Mouse (Mus musculus) cerebellum, adult 2 months (tissue): ENCODE data around the gene Eif4g1. TPM values are rescaled to one million over a fixed set of nuclear protein-coding genes. Genes with fewer than 3 reads are reported as not detected.
A peak's percentile ranks its signal among the peaks of the same experiment; 100 is the strongest.

ENCODE experiments used
- DNase-seq, 2 experiments: peaks; one replicate each; pipeline ENCODE4 v3.0.0; 2021
- H3K27ac ChIP-seq: fragments of 200-500 bp; 2 replicates; pipeline ENCODE4 v1.5.1; 2012; ENCODE audit warnings: low read length, control low read depth, inconsistent platforms; ENCODE audit not compliant: insufficient read depth
- H3K27me3 ChIP-seq: fragments of 200-500 bp; 2 replicates; pipeline ENCODE4 v1.6.1; 2012; ENCODE audit warnings: inconsistent platforms, mild to moderate bottlenecking, low read length, moderate library complexity; ENCODE audit not compliant: control insufficient read depth, insufficient read depth
- H3K4me1 ChIP-seq: fragments of 200-500 bp; 2 replicates; pipeline ENCODE4 v1.6.1; 2011; ENCODE audit warnings: low read length; ENCODE audit not compliant: control insufficient read depth, insufficient read depth
- H3K4me3 ChIP-seq: fragments of 200-500 bp; replicated peaks from 2 replicates; pipeline ENCODE3; 2011; ENCODE audit warnings: mild to moderate bottlenecking, low read depth, low read length, control low read depth; ENCODE audit not compliant: insufficient read depth
- CTCF ChIP-seq: fragments of 200-500 bp; IDR thresholded peaks from 2 replicates; pipeline ENCODE4 v1.5.1; 2011; ENCODE audit warnings: low read depth, mild to moderate bottlenecking, control low read depth, low read length, moderate library complexity, borderline replicate concordance; ENCODE audit not compliant: insufficient read depth
- POLR2A ChIP-seq: fragments of 200-500 bp; IDR thresholded peaks from 2 replicates; pipeline ENCODE4 v1.6.1; 2011; ENCODE audit warnings: low read length, control low read depth, borderline replicate concordance; ENCODE audit not compliant: insufficient read depth
- WGBS: fragments of 180-500 bp; shearing (Covaris S2); methylation state at CpG from one replicate; pipeline ENCODE4 v1.1.7; 2018; 5-methylcytosine and 5-hydroxymethylcytosine counted together
- polyA plus RNA-seq: library from polyadenylated mRNA; depleted of rRNA; stranded (reverse); fragments of >200 nt; gene quantifications from 2 replicates; pipeline ENCODE4 v1.2.3, GENCODE M21; 2012

Eif4g1 gene
- polyA plus RNA-seq, 1 experiment = 184 TPM

- 65% methylated on average over 1 of the region's 1 CpGs for WGBS
- no peaks in the 10 kb centered on the region for H3K4me1 ChIP-seq
- TF ChIP-seq POLR2A = no peak
- TF ChIP-seq CTCF = no peak
- no peak overlapping the region for H3K27ac ChIP-seq
- no peaks in the 10 kb centered on the region for H3K27me3 ChIP-seq
- no peak overlapping the region for H3K4me3 ChIP-seq
- DNase-seq = no peak
These were observed 58.3 kb downstream of the Eif4g1 start for GRCm38 (mm10) chr16:20726384-20726783.

- Histone ChIP-seq H3K4me3 (no peak overlapping the region), H3K27ac (no peak overlapping the region), H3K27me3 (no peaks in the 10 kb centered on the region), H3K4me1 (peaks cover 13% of the 10 kb centered on the region)
- no peak for DNase-seq
- no peak for TF ChIP-seq CTCF
- no peak for TF ChIP-seq POLR2A
- WGBS = 48% methylated on average over 5 of the region's 5 CpGs
These were observed 62.2 kb downstream of the Eif4g1 start for GRCm38 (mm10) chr16:20730293-20730711.

- Histone ChIP-seq H3K27ac (peak overlapping the region; percentile 22; the same call in 1 of the 2 replicates), H3K4me1 (peaks cover 23% of the 10 kb centered on the region), H3K4me3 (no peak overlapping the region), H3K27me3 (no peaks in the 10 kb centered on the region)
- WGBS = 56% methylated on average over 5 of the region's 5 CpGs
- DNase-seq = peak in 1 of 2 experiments; percentile 33
- TF ChIP-seq POLR2A (no peak), CTCF (no peak)
These were observed 63.6 kb downstream of the Eif4g1 start for GRCm38 (mm10) chr16:20731688-20732087.

- 3% methylated on average over 30 of the region's 30 CpGs for WGBS
These were observed 64.3 kb downstream of the Eif4g1 start for GRCm38 (mm10) chr16:20732251-20732924.

GRCm38 (mm10) chr16:20732925-20733730 is 65.0 kb downstream of the Eif4g1 start, which contains the start of gene Chrd:
TSS of gene Chrd (plus strand) at chr16:20733127.
- under 1% methylated on average over 60 of the region's 70 CpGs for WGBS
- Histone ChIP-seq H3K4me1 (peaks cover 26% of the 10 kb centered on the region), H3K27ac (peak within 1 kb of the TSS; percentile 83), H3K27me3 (no peaks in the 10 kb centered on the region), H3K4me3 (peak within 1 kb of the TSS; percentile 80)
- peak; percentile 78 to 82 for DNase-seq
- TF ChIP-seq POLR2A = peak; percentile 42; the same call in 1 of the 2 replicates
- no peak for TF ChIP-seq CTCF

More at GRCm38 (mm10) chr16:20732251-20732924, 64.3 kb downstream of the Eif4g1 start:
- TF ChIP-seq POLR2A (no peak), CTCF (no peak)
- Histone ChIP-seq H3K27ac (peak overlapping the region; percentile 31), H3K4me3 (peak overlapping the region; percentile 80), H3K4me1 (peaks cover 26% of the 10 kb centered on the region), H3K27me3 (no peaks in the 10 kb centered on the region)
- no peak for DNase-seq

- Histone ChIP-seq H3K4me1 (peaks cover 26% of the 10 kb centered on the region), H3K27ac (peak within 1 kb of the TSS; percentile 78), H3K4me3 (peak within 1 kb of the TSS; percentile 80), H3K27me3 (no peaks in the 10 kb centered on the region)
- peak; percentile 42 to 55 for DNase-seq
- no peak for TF ChIP-seq CTCF
- WGBS = 10% methylated on average over 45 of the region's 45 CpGs
These were observed 65.9 kb downstream of the Eif4g1 start, which contains the start of gene Thpo for GRCm38 (mm10) chr16:20733731-20734730. TSS of gene Thpo (minus strand) at chr16:20734511.

- H3K27me3 ChIP-seq = no peaks in the 10 kb centered on the region
- peaks cover 26% of the 10 kb centered on the region for H3K4me1 ChIP-seq
- no peak for TF ChIP-seq CTCF
- no peak for TF ChIP-seq POLR2A
- 51% methylated on average over 5 of the region's 5 CpGs for WGBS
- no peak for DNase-seq
- no peak overlapping the region for H3K4me3 ChIP-seq
- H3K27ac ChIP-seq = no peak overlapping the region
These were observed 67.5 kb downstream of the Eif4g1 start for GRCm38 (mm10) chr16:20735651-20736050.

- no peak for DNase-seq
- H3K27me3 ChIP-seq = no peaks in the 10 kb centered on the region
- no peak overlapping the region for H3K4me3 ChIP-seq
- 36% methylated on average over 7 of the region's 7 CpGs for WGBS
- H3K27ac ChIP-seq = no peak overlapping the region
- peaks cover 26% of the 10 kb centered on the region for H3K4me1 ChIP-seq
- TF ChIP-seq POLR2A (no peak), CTCF (no peak)
These were observed 68.1 kb downstream of the Eif4g1 start for GRCm38 (mm10) chr16:20736168-20736567.
